Mouse (Mus musculus): ENCODE data around the gene Cxcr1. TPM values are rescaled to one million over a fixed set of nuclear protein-coding genes. Genes with fewer than 3 reads are reported as not detected.

Gene Cxcr1
- total RNA-seq, 4 experiments from 2014 or later = not detected

Small RNA genes lying within 50 kb of the gene (microRNA-seq; reads per million reads assigned to microRNA genes)
- gene Mir1928 = 0 reads per million in 2 experiments

Other genes with a start within 250 kb of the Cxcr1 start
- gene Tns1, start 70.2 kb downstream of the Cxcr1 start, total RNA-seq (2022) = 10 to 100 TPM; 40.6 to 59.2 (median 49.2) TPM
- gene Rufy4, start 69.1 kb downstream of the Cxcr1 start, total RNA-seq (2022) = not detected
- gene Cxcr2, start 40.6 kb downstream of the Cxcr1 start, total RNA-seq (2022) = under 1 TPM in 1 of 4 experiments, not detected in 3; 0.14 TPM
- 100 to 1,000 TPM; 212 to 241 (median 232) TPM for gene Arpc2, start 41.5 kb upstream of the Cxcr1 start, total RNA-seq (2022)
- not detected for gene Gpbar1, start 83.9 kb upstream of the Cxcr1 start, total RNA-seq (2022)
- 100 to 1,000 TPM; 138 to 159 (median 148) TPM for gene Aamp, start 90.1 kb upstream of the Cxcr1 start, total RNA-seq (2022)
- gene Pnkd, start 90.3 kb upstream of the Cxcr1 start, total RNA-seq (2022) = 100 to 1,000 TPM; 162 to 185 (median 173) TPM
- 10 to 100 TPM; 28.2 to 32.3 (median 31.4) TPM for gene Tmbim1, start 111.0 kb upstream of the Cxcr1 start, total RNA-seq (2022)
- 1 to 10 TPM; 1.4 to 2.5 (median 1.8) TPM for gene Catip, start 167.5 kb upstream of the Cxcr1 start, total RNA-seq (2022)
- gene Slc11a1, start 180.6 kb upstream of the Cxcr1 start, total RNA-seq (2022) = 10 to 100 TPM in 2 of 4 experiments, 1 to 10 TPM in 2; 3.8 to 35.1 (median 15.5) TPM
- 10 to 100 TPM; 27.2 to 33.7 (median 29.5) TPM for gene Ctdsp1, start 196.9 kb upstream of the Cxcr1 start, total RNA-seq (2022)
- under 1 TPM; 0.57 to 0.74 (median 0.64) TPM for gene Vil1, start 214.7 kb upstream of the Cxcr1 start, total RNA-seq (2022)

All from left cerebral cortex, adult 8-10 months (tissue).